Mouse (Mus musculus) liver, embryonic 15.5 days (tissue): ENCODE results near the gene Dvl2. TPM values are rescaled to one million over a fixed set of nuclear protein-coding genes. Genes with fewer than 3 reads are reported as not detected.
"Not testable (repeated sequence)": the region's sequence is repeated elsewhere in the genome, so short reads cannot be mapped to it uniquely, and the experiment has no call there.

ENCODE experiments used
- ATAC-seq: fragments of 200-750 bp; cut with Nextera tagmentation; 2 replicates; pipeline ENCODE4 v1.8.0; 2017; ENCODE audit warnings: moderate number of reproducible peaks, mild to moderate bottlenecking, moderate library complexity; ENCODE audit not compliant: insufficient read depth
- H3K27ac ChIP-seq: fragments of 300-500 bp; sonication (generic); replicated peaks from 2 replicates; pipeline ENCODE4 v1.5.1; 2015; ENCODE audit warnings: mild to moderate bottlenecking, inconsistent platforms
- H3K27me3 ChIP-seq: fragments of 300-500 bp; sonication (generic); 2 replicates; pipeline ENCODE4 v1.6.1; 2015; ENCODE audit warnings: mild to moderate bottlenecking, inconsistent platforms
- H3K36me3 ChIP-seq: fragments of 300-500 bp; sonication (generic); replicated peaks from 2 replicates; pipeline ENCODE4 v1.6.1; 2015; ENCODE audit warnings: moderate library complexity, mild to moderate bottlenecking, inconsistent platforms
- H3K4me1 ChIP-seq: fragments of 300-500 bp; sonication (generic); replicated peaks from 2 replicates; pipeline ENCODE4 v1.6.1; 2015; ENCODE audit warnings: inconsistent platforms
- H3K4me2 ChIP-seq: fragments of 300-500 bp; sonication (generic); 2 replicates; pipeline ENCODE4 v1.6.1; 2015; ENCODE audit warnings: moderate library complexity, mild to moderate bottlenecking, inconsistent platforms
- H3K4me3 ChIP-seq: fragments of 300-500 bp; sonication (generic); replicated peaks from 2 replicates; pipeline ENCODE4 v1.5.1; 2015; ENCODE audit warnings: mild to moderate bottlenecking, inconsistent platforms
- H3K9ac ChIP-seq: fragments of 300-500 bp; sonication (generic); 2 replicates; pipeline ENCODE4 v1.6.1; 2015; ENCODE audit warnings: moderate library complexity, mild to moderate bottlenecking, inconsistent platforms
- H3K9me3 ChIP-seq: fragments of 300-500 bp; sonication (generic); replicated peaks from 2 replicates; pipeline ENCODE4 v1.6.1; 2016; ENCODE audit warnings: inconsistent platforms
- WGBS: fragments of 180-500 bp; shearing (Covaris S2); methylation state at CpG from one replicate; pipeline ENCODE4 v1.1.7; 2015; ENCODE audit warnings: mixed read lengths; ENCODE audit not compliant: insufficient replicate concordance; 5-methylcytosine and 5-hydroxymethylcytosine counted together
- polyA plus RNA-seq: library from polyadenylated mRNA; unstranded; fragments of >200 nt; fragmentation: Nextera tagmentation; extraction: Ambion mirVana; gene quantifications from 2 replicates; pipeline ENCODE4 v1.2.1, GENCODE M21; 2015

Gene Dvl2
- polyA plus RNA-seq, result 5.3 and 5.5 TPM in 2 replicates

- no peaks in the 10 kb centered on the region for H3K27me3 ChIP-seq
- ATAC-seq, result peak; percentile 11
- H3K4me3 ChIP-seq, result peak within 1 kb of the TSS; percentile 73
- H3K4me2 ChIP-seq, result peak within 1 kb of the TSS; percentile 100
- peak within 1 kb of the TSS; percentile 76 for H3K9ac ChIP-seq
- no peaks in the 10 kb centered on the region for H3K9me3 ChIP-seq
- peaks cover 35% of the 10 kb centered on the region for H3K36me3 ChIP-seq
- peaks cover 55% of the 10 kb centered on the region for H3K4me1 ChIP-seq
- H3K27ac ChIP-seq, result peak within 1 kb of the TSS; percentile 85
- WGBS, result under 1% methylated on average over 48 of the region's 48 CpGs
These were observed at the start of gene Dvl2 for GRCm38 (mm10) chr11:70000396-70000898. Dvl2 (plus strand) TSS chr11:70000595.

- Histone ChIP-seq H3K4me2 (no peak overlapping the region), H3K27ac (no peak overlapping the region), H3K4me3 (no peak overlapping the region), H3K4me1 (peaks cover 27% of the 10 kb centered on the region), H3K36me3 (peaks cover under 1% of the 10 kb centered on the region; the same call in 1 of the 2 replicates), H3K27me3 (peaks cover 54% of the 10 kb centered on the region), H3K9ac (no peak overlapping the region), H3K9me3 (no peaks in the 10 kb centered on the region)
- WGBS, result 41% methylated on average over 4 of the region's 4 CpGs
- ATAC-seq, result no peak
These were observed 49.5 kb upstream of the Dvl2 start for GRCm38 (mm10) chr11:69950807-69951459.

DNA sequence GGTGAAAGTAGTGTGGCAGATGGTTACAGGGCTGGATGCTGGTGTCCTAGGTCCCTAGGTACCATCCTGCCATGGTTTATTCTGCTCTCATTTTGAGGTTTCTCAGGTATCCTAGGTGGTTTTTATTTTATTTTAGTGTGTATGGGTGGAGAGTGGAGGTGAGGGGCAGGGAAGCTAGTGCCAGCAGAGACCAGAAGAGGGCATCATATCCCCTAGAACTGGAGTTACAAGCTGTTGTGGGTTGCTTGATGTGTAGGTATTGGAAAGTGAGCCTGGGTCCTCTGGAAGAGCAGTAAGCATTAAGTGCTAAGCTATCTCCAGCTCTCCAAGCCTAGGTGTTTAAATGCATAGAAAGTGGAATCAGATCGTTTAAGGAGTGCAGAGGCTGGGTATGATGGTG lies 48.1 kb upstream of the Dvl2 start:
- Histone ChIP-seq H3K9ac (no peak overlapping the region), H3K4me1 (peaks cover 20% of the 10 kb centered on the region), H3K4me3 (no peak overlapping the region), H3K27ac (no peak overlapping the region), H3K36me3 (no peaks in the 10 kb centered on the region), H3K27me3 (peaks cover 62% of the 10 kb centered on the region), H3K9me3 (no peaks in the 10 kb centered on the region), H3K4me2 (no peak overlapping the region)
- ATAC-seq, result no peak
- WGBS, result 24% methylated on average over 1 of the region's 1 CpGs

GRCm38 (mm10) chr11:69953267-69953915 lies 47.0 kb upstream of the Dvl2 start:
- WGBS, result 27% methylated on average over 11 of the region's 11 CpGs
- Histone ChIP-seq H3K4me3 (no peak overlapping the region), H3K4me1 (peaks cover 10% of the 10 kb centered on the region), H3K36me3 (no peaks in the 10 kb centered on the region), H3K27me3 (peaks cover 70% of the 10 kb centered on the region), H3K27ac (no peak overlapping the region), H3K4me2 (no peak overlapping the region), H3K9me3 (no peaks in the 10 kb centered on the region), H3K9ac (no peak overlapping the region)
- no peak for ATAC-seq

DNA sequence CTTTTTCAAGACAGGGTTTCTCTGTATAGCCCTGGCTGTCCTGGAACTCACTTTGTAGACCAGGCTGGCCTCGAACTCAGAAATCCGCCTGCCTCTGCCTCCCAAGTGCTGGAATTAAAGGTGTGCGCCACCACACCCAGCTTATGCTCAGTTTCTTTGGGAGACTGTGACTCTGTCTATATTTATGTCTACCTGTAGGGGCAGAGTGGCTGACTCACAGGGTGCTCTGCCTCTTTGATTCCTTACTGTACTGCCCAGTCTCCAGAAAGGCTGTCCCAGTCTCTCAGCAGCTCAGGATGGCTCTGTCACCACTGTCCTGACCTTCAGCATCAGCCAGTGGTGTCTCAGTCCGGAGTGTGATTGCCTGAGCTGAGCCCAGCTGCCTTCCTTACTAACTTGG lies 44.8 kb upstream of the Dvl2 start:
- not testable (repeated sequence) for H3K4me2 ChIP-seq, H3K4me1 ChIP-seq, ATAC-seq, H3K36me3 ChIP-seq, H3K27ac ChIP-seq, H3K9ac ChIP-seq, H3K9me3 ChIP-seq, H3K4me3 ChIP-seq
- H3K27me3 ChIP-seq, result peaks cover 82% of the 10 kb centered on the region
- 69% methylated on average over 4 of the region's 4 CpGs for WGBS

- no peak for ATAC-seq
- H3K36me3 ChIP-seq, result no peaks in the 10 kb centered on the region
- no peaks in the 10 kb centered on the region; the same call in 1 of the 2 replicates for H3K4me1 ChIP-seq
- H3K27me3 ChIP-seq, result peaks cover 82% of the 10 kb centered on the region
- no peak overlapping the region for H3K4me3 ChIP-seq
- no peak overlapping the region for H3K4me2 ChIP-seq
- no peak overlapping the region for H3K9ac ChIP-seq
- H3K9me3 ChIP-seq, result no peaks in the 10 kb centered on the region
- no peak overlapping the region for H3K27ac ChIP-seq
- WGBS, result 56% methylated on average over 1 of the region's 1 CpGs
These were observed 44.2 kb upstream of the Dvl2 start for GRCm38 (mm10) chr11:69956218-69956617.

DNA sequence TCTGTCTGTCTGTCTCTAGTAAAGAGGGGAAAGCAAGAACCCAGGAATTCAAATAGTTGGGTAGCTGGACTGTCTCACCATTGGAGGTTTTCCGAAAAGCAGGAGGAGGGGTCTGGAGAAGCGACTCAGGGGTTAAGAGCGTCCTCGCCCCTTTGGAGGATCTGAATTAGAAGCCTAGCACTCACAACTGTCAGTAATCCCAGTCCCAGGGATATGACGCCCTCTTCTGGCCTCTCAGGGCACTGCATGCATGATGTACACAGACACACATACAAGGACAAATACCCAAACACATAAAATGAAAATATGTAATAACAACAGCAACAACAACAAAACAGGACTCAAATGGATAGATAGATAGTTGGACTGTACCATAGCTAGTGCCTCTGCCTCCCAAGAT lies 39.8 kb upstream of the Dvl2 start:
- Histone ChIP-seq H3K9me3 (no peaks in the 10 kb centered on the region), H3K36me3 (no peaks in the 10 kb centered on the region), H3K4me2 (no peak overlapping the region), H3K4me1 (peaks cover 9% of the 10 kb centered on the region), H3K4me3 (no peak overlapping the region), H3K27me3 (peaks cover 92% of the 10 kb centered on the region), H3K9ac (no peak overlapping the region), H3K27ac (no peak overlapping the region)
- ATAC-seq, result no peak
- WGBS, result 41% methylated on average over 5 of the region's 5 CpGs

DNA sequence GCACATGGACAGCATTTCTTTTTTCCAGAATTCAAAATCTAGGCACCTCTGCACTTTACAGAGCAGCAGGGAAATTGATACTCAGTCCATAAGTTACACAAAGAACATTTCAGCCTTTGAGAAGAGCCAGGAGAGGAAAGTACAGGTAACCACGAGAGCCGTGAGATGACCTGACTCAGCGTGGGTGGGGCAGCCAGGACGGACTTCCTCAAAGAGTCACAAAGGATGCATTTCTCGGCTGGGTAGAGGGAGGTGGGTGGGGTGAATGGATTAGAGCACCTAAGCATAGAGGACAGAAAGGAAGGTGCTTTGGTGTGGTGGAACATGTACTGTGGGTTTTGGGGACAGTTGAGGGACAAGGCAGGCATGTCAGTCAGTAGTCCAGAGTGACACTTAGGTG lies 38.6 kb upstream of the Dvl2 start:
- WGBS, result 7% methylated on average over 5 of the region's 5 CpGs
- Histone ChIP-seq H3K9ac (no peak overlapping the region), H3K4me1 (peaks cover 21% of the 10 kb centered on the region), H3K9me3 (no peaks in the 10 kb centered on the region), H3K4me2 (no peak overlapping the region), H3K36me3 (no peaks in the 10 kb centered on the region), H3K27ac (no peak overlapping the region), H3K4me3 (no peak overlapping the region), H3K27me3 (peaks cover 94% of the 10 kb centered on the region)
- ATAC-seq, result no peak

GRCm38 (mm10) chr11:69964650-69965270 lies 35.6 kb upstream of the Dvl2 start, which contains the start of gene Cldn7:
Cldn7 (plus strand) TSS chr11:69964779.
- 9% methylated on average over 24 of the region's 24 CpGs for WGBS
- Histone ChIP-seq H3K4me3 (peak within 1 kb of the TSS; percentile 47), H3K4me1 (peaks cover 29% of the 10 kb centered on the region), H3K36me3 (peaks cover 17% of the 10 kb centered on the region), H3K27me3 (peaks cover 86% of the 10 kb centered on the region), H3K9me3 (no peaks in the 10 kb centered on the region), H3K4me2 (peak within 1 kb of the TSS; percentile 74), H3K9ac (no peak within 1 kb of the TSS), H3K27ac (no peak within 1 kb of the TSS)
- ATAC-seq, result no peak

GRCm38 (mm10) chr11:69965271-69966005 lies 35.0 kb upstream of the Dvl2 start:
- no peak overlapping the region for H3K27ac ChIP-seq
- ATAC-seq, result no peak

More at GRCm38 (mm10) chr11:69965271-69966005, 35.0 kb upstream of the Dvl2 start:
- Histone ChIP-seq H3K4me1 (peaks cover 29% of the 10 kb centered on the region), H3K36me3 (peaks cover 24% of the 10 kb centered on the region), H3K4me2 (peak overlapping the region; percentile 74), H3K9ac (no peak overlapping the region), H3K9me3 (no peaks in the 10 kb centered on the region), H3K4me3 (peak overlapping the region; percentile 47), H3K27me3 (peaks cover 79% of the 10 kb centered on the region)
- 4% methylated on average over 49 of the region's 49 CpGs for WGBS
